Mouse (Mus musculus) lung, postnatal 0 days (tissue): Measurements from ENCODE around the gene Rhbdf2. TPM values are rescaled to one million over a fixed set of nuclear protein-coding genes. Genes with fewer than 3 reads are reported as not detected.

Experiments used
- ATAC-seq: fragments of 200-750 bp; cut with Nextera tagmentation; 2 replicates; pipeline ENCODE4 v1.8.0; 2017; ENCODE audit warnings: moderate library complexity
- DNase-seq: peaks from one replicate; pipeline ENCODE4 v3.0.0-alpha.2; 2016; ENCODE audit warnings: low spot score
- H3K27ac ChIP-seq: fragments of 300-500 bp; sonication (generic); 2 replicates; pipeline ENCODE4 v1.5.1; 2014; ENCODE audit warnings: antibody characterized with exemption, mild to moderate bottlenecking, low read length, mixed read lengths
- H3K27me3 ChIP-seq: fragments of 300-500 bp; sonication (generic); replicated peaks from 2 replicates; pipeline ENCODE4 v1.6.1; 2014; ENCODE audit warnings: low read length, mixed read lengths; ENCODE audit not compliant: insufficient read depth
- H3K36me3 ChIP-seq: fragments of 300-500 bp; sonication (generic); 2 replicates; pipeline ENCODE4 v1.6.1; 2014; ENCODE audit warnings: low read length, mixed read lengths; ENCODE audit not compliant: insufficient read depth
- H3K4me1 ChIP-seq: fragments of 300-500 bp; sonication (generic); 2 replicates; pipeline ENCODE4 v1.6.1; 2014; ENCODE audit warnings: antibody characterized with exemption, low read depth, low read length, mixed read lengths; ENCODE audit not compliant: insufficient read depth
- H3K4me2 ChIP-seq: fragments of 300-500 bp; sonication (generic); replicated peaks from 2 replicates; pipeline ENCODE4 v1.6.1; 2014; ENCODE audit warnings: low read depth, mild to moderate bottlenecking, low read length, moderate library complexity, mixed read lengths
- H3K4me3 ChIP-seq: fragments of 300-500 bp; sonication (generic); 2 replicates; pipeline ENCODE4 v1.5.1; 2014; ENCODE audit warnings: low read depth, low read length
- H3K9ac ChIP-seq: fragments of 300-500 bp; sonication (generic); replicated peaks from 2 replicates; pipeline ENCODE4 v1.6.1; 2014; ENCODE audit warnings: low read depth, mild to moderate bottlenecking
- H3K9me3 ChIP-seq: fragments of 300-500 bp; sonication (generic); 2 replicates; pipeline ENCODE4 v1.6.1; 2016; ENCODE audit warnings: low read length, mixed read lengths
- CTCF ChIP-seq: IDR thresholded peaks from 2 replicates; pipeline ENCODE4 v1.5.1; 2016; ENCODE audit warnings: antibody characterized with exemption, mild to moderate bottlenecking
- EP300 ChIP-seq: IDR thresholded peaks from 2 replicates; pipeline ENCODE4 v1.6.1; 2016; ENCODE audit warnings: antibody characterized with exemption, mild to moderate bottlenecking, control low read depth
- WGBS: fragments of 180-500 bp; shearing (Covaris S2); extraction: QIAGEN DNeasy Blood & Tissue Kit; methylation state at CpG from one replicate; pipeline ENCODE4 v1.1.7; 2014; 5-methylcytosine and 5-hydroxymethylcytosine counted together
- polyA plus RNA-seq: library from polyadenylated mRNA; unstranded; fragments of >200 nt; fragmentation: Nextera tagmentation; extraction: Ambion mirVana; gene quantifications from 2 replicates; pipeline ENCODE4 v1.2.1, GENCODE M21; 2015

Rhbdf2 gene
- polyA plus RNA-seq, 1 experiment from 2014 or later = 23.5 TPM

DNA sequence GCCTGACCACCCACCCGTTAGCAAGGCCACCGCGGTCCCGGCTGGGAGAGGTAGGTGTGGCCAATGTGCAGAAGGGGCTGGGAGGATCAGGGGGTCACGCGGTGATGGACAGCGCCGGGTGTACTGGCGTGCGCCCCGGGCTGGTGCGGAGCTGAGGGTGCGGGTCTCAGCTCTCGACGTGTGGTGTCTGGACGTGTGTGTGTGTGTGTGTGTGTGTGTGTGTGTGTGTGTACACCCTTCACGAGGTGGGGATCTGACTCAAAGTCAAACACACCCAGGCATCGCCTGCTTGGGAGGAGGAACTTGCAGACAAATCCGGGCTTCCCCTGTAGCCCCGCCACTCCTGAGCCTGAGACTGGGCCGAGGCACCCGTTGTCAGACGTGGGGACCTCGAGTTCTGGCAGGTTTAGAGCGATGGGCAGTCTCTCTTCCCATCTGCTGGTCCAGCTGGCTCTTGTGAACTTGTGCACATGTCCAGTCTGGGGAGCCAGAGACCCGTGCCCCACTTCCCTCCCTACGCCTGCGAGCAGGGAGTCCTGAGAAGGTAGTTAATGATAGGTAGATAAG is 27.5 kb upstream of the Rhbdf2 start, which contains the start of gene Cygb:
TSS of gene Cygb (minus strand) at position 59 of the 567 bp plus-strand sequence.
- 7% methylated on average over 26 of the region's 28 CpGs for whole genome bisulfite sequencing
- H3K9ac ChIP-seq = peak within 1 kb of the TSS; percentile 52
- TF ChIP-seq CTCF = no peak
- no peak for TF ChIP-seq EP300
- peak within 1 kb of the TSS; percentile 32; the same call in 1 of the 2 replicates for H3K27ac ChIP-seq
- H3K27me3 ChIP-seq = no peaks in the 10 kb centered on the region; the same call in none of the 2 replicates
- H3K9me3 ChIP-seq = no peaks in the 10 kb centered on the region
- no peak for DNase-seq
- no peak for ATAC-seq
- peak within 1 kb of the TSS; percentile 50 for H3K4me3 ChIP-seq
- peaks cover 8% of the 10 kb centered on the region; the same call in 1 of the 2 replicates for H3K4me1 ChIP-seq
- peak within 1 kb of the TSS; percentile 95 for H3K4me2 ChIP-seq
- no peaks in the 10 kb centered on the region for H3K36me3 ChIP-seq

DNA sequence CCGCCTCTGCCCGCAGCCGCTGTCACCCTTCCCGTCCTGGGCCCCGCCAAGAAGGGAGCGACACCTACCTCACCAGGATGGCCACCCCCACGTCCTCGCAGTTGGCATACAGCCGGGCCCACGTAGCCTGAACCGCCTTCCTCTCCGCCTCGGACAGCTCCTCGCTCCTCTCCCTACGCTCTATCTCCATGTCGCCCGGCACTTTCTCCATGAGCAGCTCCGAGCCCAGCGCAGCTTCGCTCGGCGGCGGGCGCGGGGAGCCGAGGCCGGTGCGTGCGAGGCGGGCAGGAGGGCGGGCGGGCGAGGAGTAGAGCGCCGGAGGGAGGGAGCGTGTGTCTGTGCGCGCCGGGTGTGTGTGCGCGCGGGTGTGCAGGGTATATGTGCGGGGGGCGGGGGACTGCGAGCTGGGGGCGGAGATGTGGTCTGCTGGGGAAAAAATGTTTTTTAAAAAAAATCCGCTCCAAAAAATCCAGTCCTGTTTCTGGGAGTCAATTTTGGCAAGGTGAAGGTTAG is 26.9 kb upstream of the Rhbdf2 start:
- H3K27me3 ChIP-seq = no peaks in the 10 kb centered on the region; the same call in none of the 2 replicates

DNA sequence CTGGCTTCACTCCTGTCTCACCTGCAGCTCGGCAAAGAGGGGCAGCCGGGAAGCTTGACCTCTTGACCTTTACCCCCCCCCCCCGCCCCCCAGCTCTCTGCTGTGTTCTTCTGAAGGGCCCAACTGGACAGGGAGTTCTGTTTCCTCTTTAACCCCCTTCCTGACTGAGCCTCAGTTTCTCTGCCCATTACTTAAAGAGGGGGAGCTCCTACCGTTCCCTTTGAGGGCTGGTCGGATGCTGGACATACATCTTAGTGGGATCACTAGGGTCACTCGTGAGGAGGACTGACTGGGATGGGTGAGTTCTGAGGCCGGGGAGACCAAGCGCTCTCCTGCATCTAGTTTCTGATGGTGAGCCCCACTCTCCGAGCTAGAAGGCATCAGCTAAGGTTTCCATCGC is 26.4 kb upstream of the Rhbdf2 start, which contains the start of gene Prcd:
TSS of gene Prcd (plus strand) at position 301 of the 400 bp plus-strand sequence.
- H3K27me3 ChIP-seq = no peaks in the 10 kb centered on the region; the same call in none of the 2 replicates
- ATAC-seq (no peak), DNase-seq (no peak)
- no peak for TF ChIP-seq EP300
- no peak for TF ChIP-seq CTCF
- 6% methylated on average over 10 of the region's 10 CpGs for WGBS
- H3K4me3 ChIP-seq = peak within 1 kb of the TSS; percentile 50
- H3K4me2 ChIP-seq = peak within 1 kb of the TSS; percentile 95
- H3K27ac ChIP-seq = peak within 1 kb of the TSS; percentile 32; the same call in 1 of the 2 replicates
- peaks cover 9% of the 10 kb centered on the region; the same call in 1 of the 2 replicates for H3K4me1 ChIP-seq
- no peaks in the 10 kb centered on the region for H3K9me3 ChIP-seq
- peak within 1 kb of the TSS; percentile 52 for H3K9ac ChIP-seq
- no peaks in the 10 kb centered on the region for H3K36me3 ChIP-seq

More for the DNA sequence above, 26.9 kb upstream of the Rhbdf2 start:
- Histone ChIP-seq H3K4me3 (peak overlapping the region; percentile 50), H3K9ac (peak overlapping the region; percentile 52), H3K4me1 (peaks cover 6% of the 10 kb centered on the region; the same call in 1 of the 2 replicates), H3K9me3 (no peaks in the 10 kb centered on the region), H3K27ac (peak overlapping the region; percentile 32; the same call in 1 of the 2 replicates), H3K4me2 (peak overlapping the region; percentile 95), H3K36me3 (no peaks in the 10 kb centered on the region)
- 0% methylated on average over 28 of the region's 47 CpGs for WGBS
- ATAC-seq (no peak), DNase-seq (peak; percentile 56)
- TF ChIP-seq EP300 (no peak), CTCF (no peak)

DNA sequence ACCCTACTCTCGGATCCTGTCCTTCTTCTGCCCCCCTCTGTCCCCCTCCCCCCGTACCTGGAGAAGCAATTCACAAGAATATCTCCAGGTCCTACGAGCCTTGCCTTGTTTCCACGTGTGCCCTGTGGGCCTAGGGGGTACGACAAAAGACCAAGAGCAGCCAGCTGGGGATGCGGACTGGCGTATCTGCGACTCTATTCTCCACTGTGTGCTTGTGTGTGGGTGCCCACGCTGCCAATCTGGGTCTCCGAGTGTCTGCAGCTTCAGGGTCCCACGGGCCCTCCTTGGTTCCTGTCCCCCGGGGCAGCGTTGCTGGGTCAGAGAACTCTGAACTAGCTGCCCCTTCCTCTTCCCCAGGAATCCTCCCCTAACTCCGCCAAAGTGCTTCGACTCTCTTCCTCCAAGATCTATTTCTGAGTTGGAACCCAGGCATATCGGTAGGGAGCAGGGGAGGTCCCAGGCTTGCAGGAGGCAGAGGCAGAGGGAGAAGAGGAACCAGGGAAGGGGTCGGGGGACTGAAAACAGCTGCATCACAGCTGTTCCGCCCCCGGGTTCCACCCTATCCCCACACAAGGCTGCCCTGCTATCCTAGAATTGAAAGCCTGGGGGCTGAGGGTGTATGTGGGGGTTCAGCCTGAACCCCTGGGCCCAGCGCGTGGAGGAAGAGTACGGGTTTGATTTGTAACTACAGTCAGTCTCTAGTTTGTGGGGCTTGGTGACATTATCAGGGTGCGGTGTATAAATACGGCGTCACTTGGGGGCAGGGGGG is 25.7 kb upstream of the Rhbdf2 start:
- Histone ChIP-seq H3K4me1 (peaks cover 12% of the 10 kb centered on the region; the same call in 1 of the 2 replicates), H3K9ac (0 out of 2 replicates have a peak overlapping the region, but pooled peaks have one; percentile 12)
- no peak for ATAC-seq

DNA sequence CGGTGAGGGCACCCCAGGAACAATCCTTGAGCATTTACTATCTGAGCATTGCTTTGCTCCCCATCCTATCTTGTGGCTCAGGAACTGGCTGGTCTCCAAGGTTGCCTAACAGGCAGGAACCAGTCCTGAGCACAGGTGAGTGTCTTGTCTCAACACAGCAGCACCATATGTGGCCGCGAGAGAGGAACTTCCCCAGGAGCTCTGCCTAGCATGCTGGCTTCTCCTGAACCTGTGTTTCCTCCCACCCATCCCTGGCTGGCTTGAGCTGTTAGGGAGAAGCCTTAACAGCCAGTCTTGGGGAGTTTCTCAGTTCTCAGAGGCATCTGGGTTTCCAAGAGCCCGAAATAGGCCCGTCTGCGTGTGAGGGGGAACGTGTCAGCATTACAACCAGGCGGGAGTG is 24.5 kb upstream of the Rhbdf2 start:
- Histone ChIP-seq H3K4me3 (no peak overlapping the region), H3K36me3 (no peaks in the 10 kb centered on the region), H3K27me3 (no peaks in the 10 kb centered on the region; the same call in none of the 2 replicates), H3K9ac (no peak overlapping the region), H3K9me3 (no peaks in the 10 kb centered on the region), H3K27ac (no peak overlapping the region), H3K4me1 (peaks cover 14% of the 10 kb centered on the region; the same call in 1 of the 2 replicates), H3K4me2 (no peak overlapping the region)
- ATAC-seq = no peak
- 89% methylated on average over 8 of the region's 8 CpGs for WGBS
- DNase-seq = no peak
- TF ChIP-seq CTCF = no peak
- no peak for TF ChIP-seq EP300

More for the DNA sequence above, 25.7 kb upstream of the Rhbdf2 start:
- no peaks in the 10 kb centered on the region; the same call in none of the 2 replicates for H3K27me3 ChIP-seq
- H3K9me3 ChIP-seq = no peaks in the 10 kb centered on the region
- peak overlapping the region; percentile 95 for H3K4me2 ChIP-seq
- DNase-seq = no peak
- 73% methylated on average over 25 of the region's 25 CpGs for WGBS
- TF ChIP-seq EP300 = no peak
- TF ChIP-seq CTCF = no peak
- H3K27ac ChIP-seq = no peak overlapping the region
- H3K4me3 ChIP-seq = peak overlapping the region; percentile 50; the same call in 1 of the 2 replicates
- H3K36me3 ChIP-seq = no peaks in the 10 kb centered on the region

DNA sequence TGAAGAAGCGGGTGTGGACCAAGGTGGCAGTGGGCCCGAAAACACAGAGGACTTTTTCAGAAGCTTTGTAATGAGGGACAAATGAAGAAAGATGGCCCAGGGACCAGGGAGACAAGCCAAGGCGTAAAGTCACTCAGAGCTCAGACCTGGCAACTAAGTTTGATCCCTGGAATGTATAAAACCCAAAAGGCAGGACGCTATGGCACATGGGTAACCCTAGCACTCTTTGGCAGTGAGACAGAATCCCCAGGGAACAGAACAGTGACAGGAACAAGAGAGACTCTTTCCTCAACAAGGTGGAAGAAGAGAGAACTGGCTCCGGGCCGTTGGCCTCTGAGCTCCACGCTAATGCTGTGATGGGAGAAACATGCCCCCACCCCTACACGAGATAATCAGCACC is 24.0 kb upstream of the Rhbdf2 start:
- no peak for ATAC-seq
- Histone ChIP-seq H3K4me3 (no peak overlapping the region), H3K4me2 (no peak overlapping the region), H3K36me3 (no peaks in the 10 kb centered on the region), H3K27ac (no peak overlapping the region), H3K9me3 (no peaks in the 10 kb centered on the region), H3K9ac (no peak overlapping the region), H3K4me1 (peaks cover 14% of the 10 kb centered on the region; the same call in 1 of the 2 replicates), H3K27me3 (no peaks in the 10 kb centered on the region; the same call in none of the 2 replicates)
- no peak for TF ChIP-seq CTCF
- TF ChIP-seq EP300 = no peak
- WGBS = 87% methylated on average over 8 of the region's 8 CpGs
- no peak for DNase-seq
